Mouse (Mus musculus) adrenal gland, postnatal 14 days (tissue): ENCODE data around the gene Grip1. TPM values are rescaled to one million over a fixed set of nuclear protein-coding genes. Genes with fewer than 3 reads are reported as not detected.

Source experiments
- DNase-seq: peaks from one replicate; pipeline ENCODE4 v3.0.0; 2021; ENCODE audit warnings: mixed read lengths
- total RNA-seq: library from RNA; stranded (reverse); gene quantifications from 2 replicates; pipeline ENCODE4 v1.2.3, GENCODE M21; 2021

Grip1 gene
- total RNA-seq, 1 experiment from 2014 or later = 1.3 TPM

DNA sequence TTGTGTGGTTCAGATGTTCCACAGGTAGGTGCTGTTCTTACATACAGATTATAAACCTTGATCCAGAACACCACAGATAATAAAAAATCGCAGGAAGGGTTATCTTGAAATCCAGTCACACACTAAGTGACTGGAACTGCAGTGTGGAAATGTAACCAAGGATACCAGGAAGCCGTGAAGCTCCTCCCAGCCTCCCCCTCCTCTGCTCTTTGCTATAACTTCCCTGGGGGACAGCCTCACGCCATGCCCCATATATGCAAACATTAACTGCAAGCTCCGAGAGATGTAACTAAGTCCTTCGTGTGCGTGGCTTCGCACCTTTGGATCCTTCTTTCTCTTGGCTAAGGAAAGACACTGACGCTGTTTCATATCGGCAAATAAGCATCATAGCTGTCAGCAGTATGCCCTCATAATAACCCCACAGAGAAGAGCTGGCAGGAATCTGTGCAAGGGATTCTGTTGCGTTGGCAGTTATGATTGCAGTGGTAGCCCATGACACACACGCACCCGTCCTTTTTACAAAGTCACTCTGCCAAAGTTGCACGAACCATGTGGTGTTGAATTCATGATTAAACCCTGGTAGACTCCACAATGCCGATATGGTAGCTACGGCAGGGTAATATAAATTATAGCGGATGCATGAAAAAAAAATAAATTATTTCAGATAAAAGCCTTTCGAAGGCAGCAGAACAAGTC is 503.8 kb downstream of the Grip1 start:
- DNase-seq = no peak

- DNase-seq = no peak
Observed at GRCm38 (mm10) chr10:119960915-119961314, 507.3 kb downstream of the Grip1 start.

DNA sequence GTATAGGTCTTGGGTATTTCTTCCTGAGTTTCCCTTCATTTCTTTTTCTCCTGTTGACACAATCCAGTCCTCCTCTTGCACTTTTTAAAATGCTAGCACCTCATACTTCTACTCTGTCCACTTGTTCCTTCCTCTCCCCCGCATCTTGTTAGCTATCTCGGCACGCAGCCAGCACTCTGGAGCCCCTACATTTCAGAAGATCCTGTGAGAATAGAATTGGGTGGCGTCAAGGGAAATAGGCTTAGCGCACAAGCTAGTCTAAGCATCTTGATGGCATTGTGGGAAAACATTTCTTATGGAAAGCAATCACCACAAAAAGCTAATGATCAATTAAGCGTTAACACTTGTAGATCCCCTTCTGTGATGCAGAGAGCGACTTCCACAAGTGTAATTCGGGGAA is 512.7 kb downstream of the Grip1 start:
- no peak for DNase-seq

GRCm38 (mm10) chr10:119979396-119979795 is 525.8 kb downstream of the Grip1 start:
- DNase-seq = no peak

GRCm38 (mm10) chr10:119980032-119980431 is 526.4 kb downstream of the Grip1 start:
- no peak for DNase-seq

GRCm38 (mm10) chr10:119984299-119984698 is 530.7 kb downstream of the Grip1 start:
- DNase-seq = no peak

DNA sequence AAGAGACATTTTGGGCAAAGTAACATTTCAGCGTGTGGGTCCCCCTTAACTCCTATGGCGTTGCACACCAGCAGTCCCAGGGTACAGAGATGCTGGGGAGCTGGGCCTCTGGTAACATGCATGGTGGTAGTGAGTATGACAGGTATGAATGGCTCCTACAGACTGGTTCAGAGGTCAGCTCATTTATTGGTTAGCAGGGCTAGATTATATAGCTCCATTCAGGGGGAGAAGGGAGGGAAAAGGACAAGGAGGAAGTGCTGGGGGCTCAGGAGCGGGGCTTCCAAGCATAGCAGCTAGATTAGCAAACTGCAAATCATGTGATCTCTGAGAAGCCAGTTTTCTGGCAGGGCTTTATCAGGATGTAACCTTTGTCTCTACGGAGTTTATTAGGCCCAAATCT is 544.8 kb downstream of the Grip1 start:
- no peak for DNase-seq

DNA sequence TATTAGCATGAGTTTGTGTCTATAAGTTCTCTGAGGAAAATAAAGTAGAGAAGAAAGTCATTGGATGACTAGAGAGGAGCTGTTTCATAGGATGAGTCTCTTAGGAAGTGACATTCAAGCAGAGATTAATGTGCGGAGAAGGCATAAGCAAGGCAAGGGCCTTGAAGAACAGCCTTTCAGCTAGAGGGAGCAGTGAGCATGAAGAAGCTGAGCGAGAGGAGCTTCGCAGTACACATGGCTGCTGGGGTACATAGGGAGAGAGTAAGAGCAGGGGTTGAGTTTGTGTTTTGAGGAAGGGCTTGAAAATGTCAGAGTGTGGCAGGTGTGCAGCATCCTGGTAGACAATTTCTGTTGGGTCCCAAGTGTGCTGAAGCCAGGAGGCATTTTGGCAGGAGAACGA is 548.5 kb downstream of the Grip1 start:
- no peak for DNase-seq

- no peak for DNase-seq
Observed at GRCm38 (mm10) chr10:120004096-120004495, 550.5 kb downstream of the Grip1 start.

DNA sequence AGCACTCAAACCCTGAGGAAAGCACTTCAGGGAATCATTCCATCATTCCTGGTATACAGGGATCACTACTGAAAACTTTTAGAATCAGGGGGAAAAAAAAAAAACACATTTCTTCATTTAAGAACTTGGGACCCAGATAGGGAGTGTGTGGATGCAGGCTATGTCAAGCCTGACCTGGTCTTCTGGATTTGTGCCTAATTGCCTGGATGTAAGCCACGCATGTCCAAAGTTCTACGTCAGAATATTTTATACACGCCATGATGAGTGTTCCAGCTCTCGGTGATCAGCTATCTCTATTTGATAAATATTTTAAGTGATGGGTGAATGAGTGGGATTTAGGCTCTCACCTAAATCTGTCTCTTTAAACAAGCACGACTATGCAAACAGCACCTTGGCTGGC is 552.0 kb downstream of the Grip1 start:
- DNase-seq = no peak

GRCm38 (mm10) chr10:120012331-120012730 is 558.7 kb downstream of the Grip1 start:
- DNase-seq = no peak

GRCm38 (mm10) chr10:120015117-120015516 is 561.5 kb downstream of the Grip1 start:
- no peak for DNase-seq

DNA sequence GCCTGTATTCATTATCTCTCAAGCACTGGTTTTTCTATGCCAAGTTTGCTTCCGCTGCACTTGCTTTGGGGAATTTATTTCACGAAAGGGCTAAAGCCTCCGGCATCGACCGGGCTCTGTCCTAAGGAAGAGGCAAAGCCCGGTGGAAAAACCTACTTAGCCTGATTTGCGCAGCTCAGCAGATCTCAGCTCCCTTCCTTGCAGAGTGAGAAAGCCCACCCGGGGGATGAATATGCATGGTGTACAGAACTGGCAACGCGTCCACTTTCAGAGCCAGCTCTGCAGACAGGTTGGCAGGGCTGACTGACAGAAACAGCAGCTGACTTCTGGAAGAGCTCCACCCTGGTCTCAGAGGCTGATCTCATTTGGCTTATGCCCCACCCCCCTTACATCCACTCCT is 572.8 kb downstream of the Grip1 start:
- DNase-seq = no peak

DNA sequence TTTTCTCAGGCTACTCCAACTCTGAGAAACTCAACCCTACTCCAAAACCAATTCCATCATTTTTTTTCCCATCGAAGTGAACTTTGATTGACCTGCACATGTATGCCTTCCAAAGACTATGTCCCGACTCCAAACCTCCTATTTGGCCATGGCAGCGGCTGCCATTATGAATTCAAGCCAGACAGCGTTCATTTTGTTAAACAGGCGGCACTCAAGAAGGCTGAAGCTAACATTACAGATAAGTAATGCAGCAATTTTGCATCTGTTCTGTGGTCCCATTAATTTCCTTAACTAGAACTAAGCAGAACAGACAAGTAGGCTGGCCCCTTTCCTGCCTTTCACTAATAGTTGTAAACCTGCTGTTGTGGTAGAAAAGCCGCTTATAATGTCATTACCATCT is 577.3 kb downstream of the Grip1 start:
- DNase-seq = no peak

GRCm38 (mm10) chr10:120031316-120031715 is 577.7 kb downstream of the Grip1 start:
- no peak for DNase-seq

DNA sequence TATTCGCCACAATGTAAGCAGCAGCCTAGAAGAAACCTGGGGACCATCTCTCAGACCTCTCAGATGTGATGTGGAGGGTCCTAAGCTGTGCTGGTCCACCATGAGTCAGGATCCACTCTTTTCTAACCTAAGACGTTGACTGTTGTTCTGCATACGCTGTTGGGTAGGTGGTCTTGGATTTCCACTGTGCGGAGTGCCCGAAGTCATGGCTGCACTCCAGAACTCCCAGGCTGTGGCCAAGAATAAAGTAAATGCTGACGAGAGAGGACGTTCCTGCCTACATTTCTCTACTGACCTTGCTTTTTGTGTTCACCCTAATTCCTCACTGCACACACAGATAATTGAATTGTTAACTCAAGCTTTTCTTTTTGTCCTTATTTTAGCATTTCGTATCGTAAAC is 580.2 kb downstream of the Grip1 start:
- no peak for DNase-seq

DNA sequence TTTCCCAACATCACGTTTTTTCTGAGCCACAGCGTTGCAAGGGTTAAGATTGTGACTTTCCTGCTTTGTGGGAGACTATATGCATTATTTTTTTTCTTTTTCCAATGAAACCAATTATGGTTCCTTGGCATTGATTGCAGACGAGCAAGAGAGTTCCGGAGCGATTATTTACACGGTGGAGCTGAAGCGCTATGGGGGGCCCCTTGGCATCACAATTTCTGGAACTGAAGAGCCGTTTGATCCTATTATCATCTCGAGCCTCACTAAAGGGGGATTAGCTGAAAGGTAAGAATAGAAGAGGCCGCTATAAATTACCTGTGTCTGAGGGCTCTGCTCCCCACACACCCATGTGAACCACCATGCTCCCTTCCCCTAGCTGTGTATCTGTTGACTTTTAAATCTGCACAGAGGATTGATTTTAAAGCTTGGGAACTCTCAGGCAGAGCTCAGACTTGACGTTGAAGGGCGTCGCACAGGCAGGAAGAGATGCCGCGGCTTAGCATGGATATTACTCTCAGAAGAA is 581.6 kb downstream of the Grip1 start:
- no peak for DNase-seq

- DNase-seq = no peak
Observed at GRCm38 (mm10) chr10:120035824-120036223, 582.2 kb downstream of the Grip1 start.

DNA sequence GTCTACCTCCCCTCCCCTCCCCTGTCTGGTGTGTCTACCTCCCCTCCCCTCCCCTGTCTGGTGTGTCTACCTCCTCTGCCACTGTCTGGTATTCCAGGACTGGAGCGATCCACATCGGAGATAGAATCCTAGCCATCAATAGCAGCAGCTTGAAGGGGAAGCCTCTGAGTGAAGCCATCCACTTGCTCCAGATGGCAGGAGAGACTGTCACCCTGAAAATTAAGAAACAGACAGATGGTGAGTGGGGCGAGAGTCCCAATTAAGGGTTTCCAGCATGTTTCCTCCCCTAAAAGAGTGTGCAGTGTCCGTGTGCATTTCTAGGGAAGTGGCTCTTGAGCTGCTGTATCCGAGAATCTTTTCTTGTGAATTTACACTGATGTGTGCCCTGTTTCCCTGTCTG is 584.6 kb downstream of the Grip1 start:
- DNase-seq = no peak

- DNase-seq = no peak
Observed at GRCm38 (mm10) chr10:120044237-120044636, 590.6 kb downstream of the Grip1 start.

DNA sequence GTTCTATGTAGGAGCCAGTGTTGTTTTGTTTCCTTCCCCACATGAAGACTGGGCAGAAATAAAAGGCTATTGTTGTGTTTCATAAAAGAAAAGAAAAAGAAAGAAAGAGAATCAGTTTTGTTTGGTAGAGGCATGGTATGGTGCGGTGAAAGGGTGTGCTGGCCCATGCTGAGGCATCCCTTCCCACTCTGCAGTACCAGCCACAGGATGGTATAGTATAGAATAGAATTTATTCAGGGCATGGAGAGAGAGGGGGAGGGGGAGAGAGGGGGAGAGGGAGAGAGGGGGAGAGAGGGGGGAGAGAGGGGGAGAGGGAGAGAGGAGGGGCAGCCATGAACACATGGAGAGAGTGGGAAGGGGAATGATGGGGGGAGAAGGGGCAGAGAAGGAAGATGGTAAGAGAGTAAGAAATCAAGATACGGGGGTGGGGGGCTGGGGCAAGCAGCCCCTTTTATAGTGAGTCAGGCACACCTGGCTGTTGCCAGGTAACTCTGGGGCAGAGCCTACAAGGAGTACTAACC is 591.1 kb downstream of the Grip1 start:
- no peak for DNase-seq

DNA sequence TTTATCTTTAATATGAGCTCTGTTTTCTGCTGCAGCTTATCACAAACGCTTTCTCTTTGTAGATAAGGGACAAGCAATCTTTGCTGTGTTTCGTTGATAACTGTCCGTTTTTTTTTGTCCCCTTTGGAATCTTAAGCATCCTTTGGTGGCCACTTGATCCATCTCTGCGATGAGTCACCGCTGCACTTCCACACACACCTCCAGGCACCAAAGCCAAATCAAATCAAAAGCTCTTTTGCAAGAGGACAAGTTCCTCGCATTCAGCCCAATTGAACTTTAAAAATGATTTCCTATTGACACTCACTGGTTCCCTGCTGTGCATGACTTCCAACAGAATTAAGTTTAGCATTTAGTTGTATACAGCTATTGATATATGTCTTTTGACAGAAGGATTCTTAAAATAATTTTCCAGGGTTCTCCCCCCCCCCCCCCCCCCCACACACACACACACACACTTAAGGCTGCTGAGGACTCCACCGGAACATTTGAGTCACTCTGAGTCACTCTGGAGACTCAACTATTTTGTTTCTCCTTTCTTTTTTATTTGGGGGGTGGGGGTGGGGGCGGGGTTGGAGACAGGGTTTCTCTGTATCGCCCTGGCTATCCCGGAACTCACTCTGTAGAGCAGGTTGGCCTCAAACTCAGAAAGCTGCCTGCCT is 607.1 kb downstream of the Grip1 start:
- DNase-seq = peak; percentile 28

GRCm38 (mm10) chr10:120061238-120062130 is 607.9 kb downstream of the Grip1 start:
- no peak for DNase-seq
